Mouse (Mus musculus): ENCODE results near the gene Pcgf5. TPM values are rescaled to one million over a fixed set of nuclear protein-coding genes. Genes with fewer than 3 reads are reported as not detected.

Pcgf5 gene
- 7.4 and 7.8 TPM in 2 replicates for polyA plus RNA-seq (2015; fragmentation: Nextera tagmentation; extraction: Ambion mirVana)

GRCm38 (mm10) chr19:36348161-36348800, at the start of gene Pcgf5:
Gene Pcgf5 (plus strand): TSS chr19:36348309.
- Histone ChIP-seq H3K9ac (peak within 1 kb of the TSS; percentile 74), H3K4me2 (peak within 1 kb of the TSS; percentile 98), H3K27me3 (peaks cover 66% of the 10 kb centered on the region), H3K27ac (no peak within 1 kb of the TSS), H3K36me3 (no peaks in the 10 kb centered on the region), H3K4me1 (0 out of 2 replicates have a peak, but pooled peaks cover 7% of the 10 kb centered on the region), H3K9me3 (no peaks in the 10 kb centered on the region), H3K4me3 (peak within 1 kb of the TSS; percentile 73)
- under 1% methylated on average over 69 of the region's 92 CpGs for WGBS
- ATAC-seq (ENCODE audit: insufficient number of reproducible peaks, insufficient read depth, low FRiP score, low TSS enrichment, low read depth) = peak; percentile 58; the same call in 1 of the 2 replicates

GRCm38 (mm10) chr19:36305542-36305941, 42.6 kb upstream of the Pcgf5 start:
- no peaks in the 10 kb centered on the region for H3K4me1 ChIP-seq
- no peaks in the 10 kb centered on the region for H3K36me3 ChIP-seq
- H3K9me3 ChIP-seq = no peaks in the 10 kb centered on the region
- ATAC-seq (ENCODE audit: insufficient number of reproducible peaks, insufficient read depth, low FRiP score, low TSS enrichment, low read depth) = no peak
- no peak overlapping the region for H3K4me2 ChIP-seq
- H3K27me3 ChIP-seq = no peaks in the 10 kb centered on the region
- H3K9ac ChIP-seq = no peak overlapping the region
- no peak overlapping the region for H3K27ac ChIP-seq
- 68% methylated on average over 5 of the region's 5 CpGs for WGBS
- H3K4me3 ChIP-seq = no peak overlapping the region

GRCm38 (mm10) chr19:36314010-36314409, 34.1 kb upstream of the Pcgf5 start:
- WGBS = 91% methylated on average over 5 of the region's 5 CpGs
- H3K4me2 ChIP-seq = no peak overlapping the region
- H3K4me1 ChIP-seq = no peaks in the 10 kb centered on the region
- no peak for ATAC-seq (ENCODE audit: insufficient number of reproducible peaks, insufficient read depth, low FRiP score, low TSS enrichment, low read depth)
- no peaks in the 10 kb centered on the region for H3K36me3 ChIP-seq
- no peak overlapping the region for H3K27ac ChIP-seq
- H3K4me3 ChIP-seq = no peak overlapping the region
- no peaks in the 10 kb centered on the region for H3K27me3 ChIP-seq
- no peaks in the 10 kb centered on the region for H3K9me3 ChIP-seq
- no peak overlapping the region for H3K9ac ChIP-seq

DNA sequence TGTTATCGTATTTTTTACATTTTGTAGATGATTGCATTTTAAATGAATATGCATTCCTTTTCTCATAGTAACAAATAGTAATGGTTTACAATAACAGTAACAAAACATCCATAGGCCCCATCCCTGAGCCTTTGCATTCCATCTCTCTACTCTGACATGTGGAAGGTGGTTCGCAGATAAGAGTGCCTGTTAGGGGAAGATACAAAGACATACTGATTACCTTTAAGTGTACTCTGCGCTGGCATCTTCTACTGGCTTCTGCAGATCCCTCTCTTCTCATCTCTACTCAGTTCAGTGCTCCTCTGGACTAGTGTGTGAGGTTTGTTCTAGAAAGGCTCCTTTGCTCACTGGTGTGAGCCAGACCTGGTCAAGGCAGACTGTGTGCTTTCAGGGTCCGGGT, 28.4 kb upstream of the Pcgf5 start:
- 86% methylated on average over 4 of the region's 4 CpGs for WGBS
- no peak for ATAC-seq (ENCODE audit: insufficient number of reproducible peaks, insufficient read depth, low FRiP score, low TSS enrichment, low read depth)
- H3K36me3 ChIP-seq = no peaks in the 10 kb centered on the region

DNA sequence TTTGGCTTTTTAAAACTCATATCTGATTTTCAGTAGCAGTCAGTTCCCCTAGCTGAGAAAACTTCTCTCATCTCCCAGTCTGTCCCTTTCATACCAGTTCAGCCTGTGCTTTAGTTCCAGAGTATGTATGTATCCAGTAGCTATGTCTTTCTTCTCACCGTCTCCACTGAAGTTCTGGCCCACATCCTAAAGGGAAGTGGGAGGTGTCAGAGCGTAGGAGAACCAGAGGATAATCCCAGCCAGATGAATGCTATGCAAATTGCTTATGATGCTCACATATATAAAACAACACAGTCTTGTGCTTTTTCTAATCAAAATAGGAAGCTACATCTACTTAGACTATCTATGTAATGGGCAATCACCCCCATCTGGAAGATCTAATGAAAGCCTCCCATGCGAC, 27.0 kb upstream of the Pcgf5 start:
- no peaks in the 10 kb centered on the region for H3K9me3 ChIP-seq
- no peak for ATAC-seq (ENCODE audit: insufficient number of reproducible peaks, insufficient read depth, low FRiP score, low TSS enrichment, low read depth)
- H3K27ac ChIP-seq = no peak overlapping the region
- H3K9ac ChIP-seq = no peak overlapping the region
- no peak overlapping the region for H3K4me2 ChIP-seq
- H3K27me3 ChIP-seq = no peaks in the 10 kb centered on the region
- H3K4me3 ChIP-seq = no peak overlapping the region
- H3K4me1 ChIP-seq = no peaks in the 10 kb centered on the region
- no peaks in the 10 kb centered on the region for H3K36me3 ChIP-seq
- WGBS = 87% methylated on average over 3 of the region's 3 CpGs

More for the DNA sequence above, 28.4 kb upstream of the Pcgf5 start:
- H3K4me3 ChIP-seq = no peak overlapping the region
- H3K9ac ChIP-seq = no peak overlapping the region
- no peaks in the 10 kb centered on the region for H3K4me1 ChIP-seq
- H3K9me3 ChIP-seq = no peaks in the 10 kb centered on the region
- H3K27me3 ChIP-seq = no peaks in the 10 kb centered on the region
- no peak overlapping the region for H3K27ac ChIP-seq
- no peak overlapping the region for H3K4me2 ChIP-seq

DNA sequence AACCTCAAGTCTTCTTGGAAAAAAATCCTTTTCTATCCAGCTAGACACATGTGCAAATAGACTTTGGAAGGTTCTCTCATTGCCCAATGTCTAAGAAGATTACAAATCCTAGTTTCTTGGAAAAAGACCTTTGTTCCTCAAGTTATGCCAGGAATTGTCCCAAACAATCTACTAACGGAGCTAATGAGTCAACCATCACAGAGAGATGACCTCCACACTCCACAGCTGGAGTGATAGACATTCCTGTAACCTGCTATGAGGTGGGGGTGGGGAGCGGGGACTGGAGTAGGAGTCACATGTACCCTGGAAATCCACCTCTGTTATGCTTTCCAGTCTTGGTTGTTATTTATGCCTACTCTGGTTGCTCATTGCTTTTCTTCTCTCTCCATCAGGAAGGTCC, 24.8 kb upstream of the Pcgf5 start:
- Histone ChIP-seq H3K9me3 (no peaks in the 10 kb centered on the region), H3K27me3 (no peaks in the 10 kb centered on the region)

GRCm38 (mm10) chr19:36328678-36329077, 19.4 kb upstream of the Pcgf5 start:
- no peak overlapping the region for H3K27ac ChIP-seq
- WGBS = 80% methylated on average over 5 of the region's 5 CpGs
- H3K27me3 ChIP-seq = no peaks in the 10 kb centered on the region
- no peaks in the 10 kb centered on the region for H3K36me3 ChIP-seq
- no peak for ATAC-seq (ENCODE audit: insufficient number of reproducible peaks, insufficient read depth, low FRiP score, low TSS enrichment, low read depth)
- H3K4me1 ChIP-seq = no peaks in the 10 kb centered on the region
- H3K4me2 ChIP-seq = no peak overlapping the region
- no peak overlapping the region for H3K9ac ChIP-seq
- no peak overlapping the region for H3K4me3 ChIP-seq
- no peaks in the 10 kb centered on the region for H3K9me3 ChIP-seq

More for the DNA sequence above, 24.8 kb upstream of the Pcgf5 start:
- no peak for ATAC-seq (ENCODE audit: insufficient number of reproducible peaks, insufficient read depth, low FRiP score, low TSS enrichment, low read depth)
- Histone ChIP-seq H3K4me1 (no peaks in the 10 kb centered on the region), H3K4me2 (no peak overlapping the region), H3K4me3 (no peak overlapping the region), H3K27ac (no peak overlapping the region), H3K9ac (no peak overlapping the region), H3K36me3 (no peaks in the 10 kb centered on the region)
- WGBS = 71% methylated on average over 2 of the region's 2 CpGs

DNA sequence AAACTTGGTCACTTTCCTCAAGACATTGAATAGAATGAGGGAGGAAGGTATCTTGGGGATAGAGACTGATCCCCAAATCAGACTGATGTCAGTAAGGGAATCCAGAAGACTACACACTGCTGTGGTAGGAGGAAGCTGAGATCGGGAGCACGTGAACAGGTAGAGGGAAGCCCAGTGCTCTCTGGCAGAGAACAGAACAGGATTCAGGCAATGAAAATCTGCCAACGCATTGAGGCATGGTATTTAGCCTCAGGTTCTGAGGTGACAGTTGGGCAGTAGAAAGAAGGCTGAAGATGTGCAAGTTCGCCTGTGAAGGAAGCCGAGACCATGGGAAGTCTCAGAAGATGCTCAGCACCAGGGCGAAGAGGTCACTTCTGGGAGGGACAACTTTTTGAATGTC, 733 bp upstream of the Pcgf5 start:
- Histone ChIP-seq H3K27me3 (peaks cover 66% of the 10 kb centered on the region), H3K4me2 (peak overlapping the region; percentile 98), H3K9ac (no peak overlapping the region), H3K27ac (no peak overlapping the region), H3K4me3 (peak overlapping the region; percentile 73), H3K9me3 (no peaks in the 10 kb centered on the region), H3K36me3 (no peaks in the 10 kb centered on the region), H3K4me1 (0 out of 2 replicates have a peak, but pooled peaks cover 7% of the 10 kb centered on the region)
- WGBS = 14% methylated on average over 6 of the region's 6 CpGs
- ATAC-seq (ENCODE audit: insufficient number of reproducible peaks, insufficient read depth, low FRiP score, low TSS enrichment, low read depth) = no peak

GRCm38 (mm10) chr19:36347831-36348160, 313 bp upstream of the Pcgf5 start:
- Histone ChIP-seq H3K4me1 (0 out of 2 replicates have a peak, but pooled peaks cover 7% of the 10 kb centered on the region), H3K9ac (peak overlapping the region; percentile 74), H3K4me2 (peak overlapping the region; percentile 98), H3K4me3 (peak overlapping the region; percentile 73), H3K9me3 (no peaks in the 10 kb centered on the region), H3K36me3 (no peaks in the 10 kb centered on the region), H3K27me3 (peaks cover 66% of the 10 kb centered on the region), H3K27ac (no peak overlapping the region)
- ATAC-seq (ENCODE audit: insufficient number of reproducible peaks, insufficient read depth, low FRiP score, low TSS enrichment, low read depth) = no peak; the same call in 1 of the 2 replicates
- WGBS = 1% methylated on average over 11 of the region's 11 CpGs

- no peak overlapping the region for H3K27ac ChIP-seq
- peak overlapping the region; percentile 74 for H3K9ac ChIP-seq
- 0 out of 2 replicates have a peak, but pooled peaks cover 7% of the 10 kb centered on the region for H3K4me1 ChIP-seq
- peak; percentile 69 for ATAC-seq (ENCODE audit: insufficient number of reproducible peaks, insufficient read depth, low FRiP score, low TSS enrichment, low read depth)
- WGBS = under 1% methylated on average over 85 of the region's 85 CpGs
- H3K4me2 ChIP-seq = peak overlapping the region; percentile 98
- no peaks in the 10 kb centered on the region for H3K36me3 ChIP-seq
- peaks cover 66% of the 10 kb centered on the region for H3K27me3 ChIP-seq
- peak overlapping the region; percentile 73 for H3K4me3 ChIP-seq
- H3K9me3 ChIP-seq = no peaks in the 10 kb centered on the region
Measured at GRCm38 (mm10) chr19:36348801-36349486, 835 bp downstream of the Pcgf5 start.

GRCm38 (mm10) chr19:36349487-36349955, 1.4 kb downstream of the Pcgf5 start:
- ATAC-seq (ENCODE audit: insufficient number of reproducible peaks, insufficient read depth, low FRiP score, low TSS enrichment, low read depth) = no peak
- Histone ChIP-seq H3K4me1 (0 out of 2 replicates have a peak, but pooled peaks cover 7% of the 10 kb centered on the region), H3K4me3 (peak overlapping the region; percentile 73), H3K27me3 (peaks cover 66% of the 10 kb centered on the region), H3K4me2 (peak overlapping the region; percentile 98), H3K9me3 (no peaks in the 10 kb centered on the region), H3K27ac (no peak overlapping the region), H3K9ac (peak overlapping the region; percentile 74), H3K36me3 (no peaks in the 10 kb centered on the region)
- 3% methylated on average over 15 of the region's 15 CpGs for WGBS

GRCm38 (mm10) chr19:36350181-36350580, 2.1 kb downstream of the Pcgf5 start:
- H3K4me1 ChIP-seq = 0 out of 2 replicates have a peak, but pooled peaks cover 7% of the 10 kb centered on the region
- WGBS = 73% methylated on average over 11 of the region's 11 CpGs
- no peaks in the 10 kb centered on the region for H3K36me3 ChIP-seq
- no peak overlapping the region for H3K4me3 ChIP-seq
- H3K27me3 ChIP-seq = peaks cover 60% of the 10 kb centered on the region
- no peaks in the 10 kb centered on the region for H3K9me3 ChIP-seq
- no peak for ATAC-seq (ENCODE audit: insufficient number of reproducible peaks, insufficient read depth, low FRiP score, low TSS enrichment, low read depth)
- H3K4me2 ChIP-seq = no peak overlapping the region
- H3K27ac ChIP-seq = no peak overlapping the region
- H3K9ac ChIP-seq = no peak overlapping the region
